Mouse (Mus musculus): ENCODE measurements at regions not wholly inside any gene's neighbourhood (a gene's known extent, or its start where the extent isn't known, plus 50 kb on each side); places are given as distances from the start of the nearest gene placed in this dataset.

GRCm38 (mm10) chr1:33106286-33106685 is 559.2 kb upstream of the Gm5415 start:
- Histone ChIP-seq H3K4me1 (replicated peaks; ENCODE audit: low read depth, low read length) (peaks cover 11% of the 10 kb centered on the region), H3K4me3 (replicated peaks; ENCODE audit: low read length) (no peak overlapping the region), H3K27me3 (ENCODE audit: insufficient read depth, low read length) (no peaks in the 10 kb centered on the region), H3K36me3 (ENCODE audit: insufficient read depth, low read length) (no peaks in the 10 kb centered on the region), H3K9me3 (ENCODE audit: low read length) (peaks cover 12% of the 10 kb centered on the region)
- TF ChIP-seq CTCF (conservative IDR thresholded peaks at IDR 0.05; ENCODE audit: low read length), result no peak
- TF ChIP-seq NANOG (IDR thresholded peaks at IDR 0.05; ENCODE audit: borderline replicate concordance, low read length), result peak; percentile 46; the same call in 1 of the 2 replicates

- peaks cover 12% of the 10 kb centered on the region for H3K9me3 ChIP-seq (ENCODE audit: low read length)
- no peaks in the 10 kb centered on the region for H3K27me3 ChIP-seq (ENCODE audit: insufficient read depth, low read length)
- H3K4me1 ChIP-seq (replicated peaks; ENCODE audit: low read depth, low read length), result peaks cover 11% of the 10 kb centered on the region
- H3K36me3 ChIP-seq (ENCODE audit: insufficient read depth, low read length), result no peaks in the 10 kb centered on the region
- H3K4me3 ChIP-seq (replicated peaks; ENCODE audit: low read length), result no peak overlapping the region
- TF ChIP-seq NANOG (IDR thresholded peaks at IDR 0.05; ENCODE audit: borderline replicate concordance, low read length) (no peak), POU5F1 (IDR thresholded peaks at IDR 0.05; ENCODE audit: borderline replicate concordance, low read length) (no peak), CTCF (conservative IDR thresholded peaks at IDR 0.05; ENCODE audit: low read length) (no peak)
Measured at GRCm38 (mm10) chr1:33104296-33104695, 557.2 kb upstream of the Gm5415 start.

GRCm38 (mm10) chr1:33098062-33098461 is 551.0 kb upstream of the Gm5415 start:
- Histone ChIP-seq H3K4me1 (replicated peaks; ENCODE audit: low read depth, low read length) (no peaks in the 10 kb centered on the region), H3K27me3 (ENCODE audit: insufficient read depth, low read length) (no peaks in the 10 kb centered on the region), H3K4me3 (replicated peaks; ENCODE audit: low read length) (no peak overlapping the region), H3K36me3 (ENCODE audit: insufficient read depth, low read length) (no peaks in the 10 kb centered on the region), H3K9me3 (ENCODE audit: low read length) (no peaks in the 10 kb centered on the region)
- TF ChIP-seq POU5F1 (IDR thresholded peaks at IDR 0.05; ENCODE audit: borderline replicate concordance, low read length) (no peak), NANOG (IDR thresholded peaks at IDR 0.05; ENCODE audit: borderline replicate concordance, low read length) (no peak)

- Histone ChIP-seq H3K4me1 (replicated peaks; ENCODE audit: low read depth, low read length) (no peaks in the 10 kb centered on the region), H3K36me3 (ENCODE audit: insufficient read depth, low read length) (no peaks in the 10 kb centered on the region), H3K27me3 (ENCODE audit: insufficient read depth, low read length) (no peaks in the 10 kb centered on the region), H3K9me3 (ENCODE audit: low read length) (no peaks in the 10 kb centered on the region), H3K4me3 (replicated peaks; ENCODE audit: low read length) (no peak overlapping the region)
- TF ChIP-seq POU5F1 (IDR thresholded peaks at IDR 0.05; ENCODE audit: borderline replicate concordance, low read length) (no peak), CTCF (conservative IDR thresholded peaks at IDR 0.05; ENCODE audit: low read length) (no peak), NANOG (IDR thresholded peaks at IDR 0.05; ENCODE audit: borderline replicate concordance, low read length) (no peak)
Measured at GRCm38 (mm10) chr1:33096851-33097250, 549.8 kb upstream of the Gm5415 start.

GRCm38 (mm10) chr1:33074551-33074950 is 527.5 kb upstream of the Gm5415 start:
- no peaks in the 10 kb centered on the region for H3K27me3 ChIP-seq (ENCODE audit: insufficient read depth, low read length)
- TF ChIP-seq CTCF (conservative IDR thresholded peaks at IDR 0.05; ENCODE audit: low read length) (no peak), NANOG (IDR thresholded peaks at IDR 0.05; ENCODE audit: borderline replicate concordance, low read length) (no peak), POU5F1 (IDR thresholded peaks at IDR 0.05; ENCODE audit: borderline replicate concordance, low read length) (no peak)
- H3K4me1 ChIP-seq (replicated peaks; ENCODE audit: low read depth, low read length), result no peaks in the 10 kb centered on the region
- no peaks in the 10 kb centered on the region for H3K36me3 ChIP-seq (ENCODE audit: insufficient read depth, low read length)
- H3K9me3 ChIP-seq (ENCODE audit: low read length), result no peaks in the 10 kb centered on the region
- H3K4me3 ChIP-seq (replicated peaks; ENCODE audit: low read length), result no peak overlapping the region

GRCm38 (mm10) chr1:33058010-33058409 is 510.9 kb upstream of the Gm5415 start:
- Histone ChIP-seq H3K27me3 (ENCODE audit: insufficient read depth, low read length) (no peaks in the 10 kb centered on the region), H3K9me3 (ENCODE audit: low read length) (no peaks in the 10 kb centered on the region), H3K4me3 (replicated peaks; ENCODE audit: low read length) (no peak overlapping the region), H3K4me1 (replicated peaks; ENCODE audit: low read depth, low read length) (no peaks in the 10 kb centered on the region), H3K36me3 (ENCODE audit: insufficient read depth, low read length) (no peaks in the 10 kb centered on the region)
- TF ChIP-seq POU5F1 (IDR thresholded peaks at IDR 0.05; ENCODE audit: borderline replicate concordance, low read length), result no peak
- TF ChIP-seq NANOG (IDR thresholded peaks at IDR 0.05; ENCODE audit: borderline replicate concordance, low read length), result no peak

- no peaks in the 10 kb centered on the region for H3K4me1 ChIP-seq (replicated peaks; ENCODE audit: low read depth, low read length)
- no peak for TF ChIP-seq CTCF (conservative IDR thresholded peaks at IDR 0.05; ENCODE audit: low read length)
- TF ChIP-seq NANOG (IDR thresholded peaks at IDR 0.05; ENCODE audit: borderline replicate concordance, low read length), result no peak
- TF ChIP-seq POU5F1 (IDR thresholded peaks at IDR 0.05; ENCODE audit: borderline replicate concordance, low read length), result no peak
- no peak overlapping the region for H3K4me3 ChIP-seq (replicated peaks; ENCODE audit: low read length)
- no peaks in the 10 kb centered on the region for H3K9me3 ChIP-seq (ENCODE audit: low read length)
- no peaks in the 10 kb centered on the region for H3K36me3 ChIP-seq (ENCODE audit: insufficient read depth, low read length)
- H3K27me3 ChIP-seq (ENCODE audit: insufficient read depth, low read length), result no peaks in the 10 kb centered on the region
Measured at GRCm38 (mm10) chr1:33044388-33044787, 497.3 kb upstream of the Gm5415 start.

- no peaks in the 10 kb centered on the region for H3K9me3 ChIP-seq (ENCODE audit: low read length)
- no peaks in the 10 kb centered on the region for H3K36me3 ChIP-seq (ENCODE audit: insufficient read depth, low read length)
- TF ChIP-seq CTCF (conservative IDR thresholded peaks at IDR 0.05; ENCODE audit: low read length) (no peak), POU5F1 (IDR thresholded peaks at IDR 0.05; ENCODE audit: borderline replicate concordance, low read length) (no peak), NANOG (IDR thresholded peaks at IDR 0.05; ENCODE audit: borderline replicate concordance, low read length) (no peak)
Measured at GRCm38 (mm10) chr1:33042424-33042823, 495.3 kb upstream of the Gm5415 start.

GRCm38 (mm10) chr1:33040740-33041139 is 493.6 kb upstream of the Gm5415 start:
- no peaks in the 10 kb centered on the region for H3K36me3 ChIP-seq (ENCODE audit: insufficient read depth, low read length)
- no peak overlapping the region for H3K4me3 ChIP-seq (replicated peaks; ENCODE audit: low read length)
- TF ChIP-seq POU5F1 (IDR thresholded peaks at IDR 0.05; ENCODE audit: borderline replicate concordance, low read length), result no peak
- no peak for TF ChIP-seq NANOG (IDR thresholded peaks at IDR 0.05; ENCODE audit: borderline replicate concordance, low read length)
- TF ChIP-seq CTCF (conservative IDR thresholded peaks at IDR 0.05; ENCODE audit: low read length), result no peak
- H3K27me3 ChIP-seq (ENCODE audit: insufficient read depth, low read length), result no peaks in the 10 kb centered on the region
- H3K9me3 ChIP-seq (ENCODE audit: low read length), result no peaks in the 10 kb centered on the region
- no peaks in the 10 kb centered on the region for H3K4me1 ChIP-seq (replicated peaks; ENCODE audit: low read depth, low read length)

More at GRCm38 (mm10) chr1:33042424-33042823, 495.3 kb upstream of the Gm5415 start:
- H3K27me3 ChIP-seq (ENCODE audit: insufficient read depth, low read length), result no peaks in the 10 kb centered on the region
- no peaks in the 10 kb centered on the region for H3K4me1 ChIP-seq (replicated peaks; ENCODE audit: low read depth, low read length)
- no peak overlapping the region for H3K4me3 ChIP-seq (replicated peaks; ENCODE audit: low read length)

Measured in E14TG2a.4 (cell line).